Mouse (Mus musculus) C2C12 (cell line): ENCODE measurements around the gene Nrg4. TPM values are rescaled to one million over a fixed set of nuclear protein-coding genes. Genes with fewer than 3 reads are reported as not detected.

Source experiments
- H3K27me3 ChIP-seq: one replicate; pipeline ENCODE4 v1.6.1; 2011; ENCODE audit not compliant: control insufficient read depth, insufficient read depth, insufficient read length
- H3K36me3 ChIP-seq: one replicate; pipeline ENCODE4 v1.6.1; 2011; ENCODE audit not compliant: control insufficient read depth, insufficient read depth
- H3K4me3 ChIP-seq: one replicate; pipeline ENCODE4 v1.5.1; 2011; ENCODE audit warnings: mild to moderate bottlenecking, control low read depth; ENCODE audit not compliant: poor library complexity, insufficient read depth, severe bottlenecking
- H3K79me2 ChIP-seq: one replicate; pipeline ENCODE4 v1.6.1; 2011; ENCODE audit not compliant: control insufficient read depth, insufficient read depth
- H3K79me3 ChIP-seq: one replicate; pipeline ENCODE4 v1.6.1; 2011; ENCODE audit warnings: low read depth, control low read depth
- H3ac ChIP-seq: one replicate; pipeline ENCODE3; 2011; ENCODE audit warnings: low read depth; ENCODE audit not compliant: control insufficient read depth, insufficient read length
- CEBPB ChIP-seq: IDR thresholded peaks from one replicate; pipeline ENCODE4 v1.6.1; 2011; ENCODE audit warnings: low read depth, mild to moderate bottlenecking, control low read depth, moderate library complexity
- CTCF ChIP-seq: IDR thresholded peaks from one replicate; pipeline ENCODE4 v1.5.1; 2011; ENCODE audit not compliant: control insufficient read depth, insufficient read depth, insufficient read length
- FOSL1 ChIP-seq: IDR thresholded peaks from one replicate; pipeline ENCODE4 v1.8.0; 2011; ENCODE audit warnings: mild to moderate bottlenecking, low read length; ENCODE audit not compliant: poor library complexity, insufficient read depth, severe bottlenecking
- MAX ChIP-seq: IDR thresholded peaks from one replicate; pipeline ENCODE4 v1.6.1; 2011; ENCODE audit warnings: mild to moderate bottlenecking, control low read depth
- MYOD1 ChIP-seq: IDR thresholded peaks from one replicate; pipeline ENCODE4 v1.6.1; 2011; ENCODE audit warnings: low read depth; ENCODE audit not compliant: control insufficient read depth, insufficient read length
- MYOG ChIP-seq: IDR thresholded peaks from one replicate; pipeline ENCODE4 v1.6.1; 2011; ENCODE audit not compliant: control insufficient read depth, insufficient read length; ENCODE audit errors: extremely low read depth
- USF1 ChIP-seq: IDR thresholded peaks from one replicate; pipeline ENCODE4 v1.6.1; 2011; ENCODE audit warnings: low read depth, mild to moderate bottlenecking, control low read depth, moderate library complexity
- polyA plus RNA-seq: library from polyadenylated mRNA; unstranded; fragments of >200 nt; fragmentation: generic; extraction: Trizol; gene quantifications from one replicate; pipeline ENCODE4 v1.2.1, GENCODE M21; 2012; ENCODE audit warnings: missing spikeins

Nrg4 gene
- polyA plus RNA-seq, 1 experiment: 0.15 TPM

GRCm38 (mm10) chr9:55232586-55232985 lies 94.1 kb downstream of the Nrg4 start:
- no peak for TF ChIP-seq MYOG
- no peak for TF ChIP-seq CTCF
- TF ChIP-seq USF1: no peak
- no peak for TF ChIP-seq CEBPB
- H3ac ChIP-seq: no peak overlapping the region
- H3K79me3 ChIP-seq: no peaks in the 10 kb centered on the region
- no peak overlapping the region for H3K4me3 ChIP-seq
- H3K79me2 ChIP-seq: no peaks in the 10 kb centered on the region
- H3K36me3 ChIP-seq: no peaks in the 10 kb centered on the region
- peaks cover 11% of the 10 kb centered on the region for H3K27me3 ChIP-seq

GRCm38 (mm10) chr9:55232110-55232509 lies 94.5 kb downstream of the Nrg4 start:
- Histone ChIP-seq H3K36me3 (no peaks in the 10 kb centered on the region), H3K79me2 (no peaks in the 10 kb centered on the region), H3ac (no peak overlapping the region), H3K79me3 (no peaks in the 10 kb centered on the region), H3K4me3 (no peak overlapping the region), H3K27me3 (peaks cover 11% of the 10 kb centered on the region)
- TF ChIP-seq MAX: no peak

DNA sequence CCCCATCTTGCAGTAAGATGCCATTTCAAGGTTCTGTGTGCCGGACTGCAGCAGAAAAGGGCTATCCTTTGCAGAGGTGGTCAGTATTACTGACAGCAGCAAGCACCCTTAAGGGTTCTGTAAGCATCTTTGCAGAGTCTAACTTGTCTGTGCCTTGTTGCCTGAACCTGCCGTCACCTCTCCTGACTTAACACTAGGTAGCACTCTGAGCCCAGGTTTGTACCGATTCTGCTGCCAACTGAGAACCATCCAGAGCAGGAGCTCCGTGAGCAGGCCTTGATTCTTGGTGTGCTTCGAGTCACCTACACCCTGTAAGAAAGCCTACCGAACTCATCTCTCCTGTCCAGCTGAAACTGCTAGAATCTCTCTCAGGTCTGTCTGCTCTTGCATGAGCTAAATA lies 95.1 kb downstream of the Nrg4 start:
- no peak overlapping the region for H3ac ChIP-seq
- no peaks in the 10 kb centered on the region for H3K79me3 ChIP-seq
- no peak overlapping the region for H3K4me3 ChIP-seq
- peaks cover 11% of the 10 kb centered on the region for H3K27me3 ChIP-seq
- TF ChIP-seq CEBPB (no peak), CTCF (no peak), USF1 (no peak), FOSL1 (no peak), MYOG (no peak), MYOD1 (no peak), MAX (no peak)
- no peaks in the 10 kb centered on the region for H3K79me2 ChIP-seq
- no peaks in the 10 kb centered on the region for H3K36me3 ChIP-seq

- Histone ChIP-seq H3K4me3 (no peak overlapping the region), H3K79me2 (no peaks in the 10 kb centered on the region), H3K36me3 (peaks cover 11% of the 10 kb centered on the region), H3ac (no peak overlapping the region), H3K27me3 (peaks cover 7% of the 10 kb centered on the region), H3K79me3 (no peaks in the 10 kb centered on the region)
- TF ChIP-seq MYOG: no peak
- TF ChIP-seq MYOD1: no peak
- TF ChIP-seq MAX: no peak
- no peak for TF ChIP-seq FOSL1
- TF ChIP-seq CEBPB: no peak
- no peak for TF ChIP-seq USF1
- no peak for TF ChIP-seq CTCF
Measured at GRCm38 (mm10) chr9:55229010-55229409, 97.6 kb downstream of the Nrg4 start.

DNA sequence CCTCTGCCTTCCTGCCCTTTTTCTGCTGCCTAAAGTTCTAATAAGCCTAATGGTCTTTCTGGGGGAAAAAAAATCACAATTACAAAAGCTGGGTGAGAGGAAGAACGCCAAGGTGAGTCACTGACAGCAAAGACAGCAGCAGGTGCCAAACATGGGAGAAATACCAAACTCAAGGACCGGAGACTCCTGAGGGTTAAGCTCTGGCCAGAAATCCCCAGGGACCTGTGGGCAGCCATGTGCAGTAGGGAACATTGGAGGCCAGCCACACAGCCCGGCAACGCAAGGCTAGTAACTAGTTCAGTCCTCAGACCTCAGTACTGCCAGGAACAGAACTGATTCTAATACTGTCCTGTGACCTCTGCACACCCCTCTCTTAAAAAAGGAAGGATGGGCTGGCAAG lies 98.5 kb downstream of the Nrg4 start:
- Histone ChIP-seq H3ac (no peak overlapping the region), H3K79me3 (no peaks in the 10 kb centered on the region), H3K79me2 (no peaks in the 10 kb centered on the region), H3K36me3 (peaks cover 19% of the 10 kb centered on the region), H3K4me3 (no peak overlapping the region), H3K27me3 (peaks cover 6% of the 10 kb centered on the region)
- TF ChIP-seq MYOD1 (peak; percentile 70), MAX (peak; percentile 72), CEBPB (no peak), USF1 (no peak), CTCF (no peak)

- H3K36me3 ChIP-seq: peaks cover 36% of the 10 kb centered on the region
Measured at GRCm38 (mm10) chr9:55226251-55226650, 100.4 kb downstream of the Nrg4 start.

More at GRCm38 (mm10) chr9:55226251-55226650, 100.4 kb downstream of the Nrg4 start:
- no peaks in the 10 kb centered on the region for H3K79me3 ChIP-seq
- TF ChIP-seq USF1 (no peak), MYOD1 (no peak), MYOG (no peak), FOSL1 (no peak), MAX (no peak), CEBPB (no peak), CTCF (no peak)
- H3K79me2 ChIP-seq: no peaks in the 10 kb centered on the region
- H3K4me3 ChIP-seq: no peak overlapping the region
- H3ac ChIP-seq: no peak overlapping the region
- no peaks in the 10 kb centered on the region for H3K27me3 ChIP-seq
